26 mouse cellular contexts compared by ENCODE assay signal in the genomic region with DNA sequence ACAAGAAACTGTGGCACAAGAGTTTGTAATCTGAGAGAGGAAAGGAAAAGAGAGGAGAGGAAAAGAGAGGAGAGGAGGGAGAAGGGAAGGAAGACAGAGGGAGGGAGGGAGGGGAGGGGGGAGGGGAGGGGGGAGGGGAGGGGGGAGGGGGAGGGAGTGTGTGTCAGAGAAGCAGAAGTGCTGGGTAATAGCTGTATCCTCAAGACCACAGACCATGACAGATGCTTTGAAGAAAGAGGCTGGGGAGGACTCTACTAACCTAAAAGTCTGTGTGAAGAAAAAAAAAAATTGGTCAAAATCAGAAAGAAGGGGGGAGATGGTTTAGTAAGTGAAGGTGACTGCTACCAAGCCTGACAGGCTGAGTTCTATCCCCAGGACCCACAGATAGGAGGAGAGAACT.
"Had no signal": no experiment of that assay in that cellular context is flagged by ENCODE, and none has a peak within 500 bp of the region (broad histone marks: within the 10 kb centered on the region; RNA-seq: fewer than 3 reads in every experiment).

No protein-coding gene starts in this region.

- H3K4me1 ChIP-seq: hindbrain, embryonic 13.5 days; hindbrain, embryonic 15.5 days; kidney, embryonic 15.5 days had no signal

- DNase-seq: gastrocnemius, adult 2 months; gastrocnemius, postnatal 10 days; gastrocnemius, postnatal 25 days; heart, adult 11 months; heart, adult 2 months; heart, postnatal 14 days; heart, postnatal 36 days; kidney, adult 11 months; kidney, adult 2 months; kidney, adult 9 months; kidney, postnatal 14 days; kidney, postnatal 36 days; layer of hippocampus, adult 9-11 months; layer of hippocampus, postnatal 36 days; left cerebral cortex, postnatal 4 days had no signal

- H3K36me3 ChIP-seq: heart, embryonic 13.5 days; heart, embryonic 15.5 days; hindbrain, embryonic 13.5 days; hindbrain, embryonic 15.5 days; kidney, embryonic 15.5 days; limb, embryonic 13.5 days; limb, embryonic 15.5 days had no signal

- H3K4me3 ChIP-seq: gastrocnemius, adult 2 months; heart, adult 2 months; heart, embryonic 13.5 days; heart, embryonic 15.5 days; hindbrain, embryonic 13.5 days; hindbrain, embryonic 15.5 days; kidney, embryonic 15.5 days; limb, embryonic 13.5 days; limb, embryonic 15.5 days had no signal

- ATAC-seq: hindbrain, postnatal 0 days; intestine, embryonic 16.5 days had no signal

- H3K27me3 ChIP-seq: heart, embryonic 13.5 days; heart, embryonic 15.5 days; hindbrain, embryonic 13.5 days; hindbrain, embryonic 15.5 days; kidney, embryonic 15.5 days; limb, embryonic 13.5 days; limb, embryonic 15.5 days had no signal

- H3K4me2 ChIP-seq: heart, embryonic 11.5 days; heart, embryonic 13.5 days; heart, embryonic 15.5 days; hindbrain, embryonic 13.5 days; hindbrain, embryonic 15.5 days; kidney, embryonic 15.5 days; limb, embryonic 13.5 days; limb, embryonic 15.5 days had no signal

- H3K9ac ChIP-seq: heart, embryonic 13.5 days; heart, embryonic 15.5 days; hindbrain, embryonic 13.5 days; hindbrain, embryonic 15.5 days; kidney, embryonic 15.5 days; limb, embryonic 13.5 days; limb, embryonic 15.5 days had no signal

- H3K9me3 ChIP-seq: heart, embryonic 13.5 days; heart, embryonic 15.5 days; hindbrain, embryonic 13.5 days; hindbrain, embryonic 15.5 days; kidney, embryonic 15.5 days; limb, embryonic 15.5 days had no signal

- H3K27ac ChIP-seq: gastrocnemius, adult 2 months; heart, adult 2 months; heart, embryonic 13.5 days; heart, embryonic 15.5 days; hindbrain, embryonic 13.5 days; hindbrain, embryonic 15.5 days; hindbrain, postnatal 0 days; kidney, embryonic 15.5 days; kidney, postnatal 0 days had no signal
